Mouse (Mus musculus): ENCODE measurements around the gene En2.

DNA sequence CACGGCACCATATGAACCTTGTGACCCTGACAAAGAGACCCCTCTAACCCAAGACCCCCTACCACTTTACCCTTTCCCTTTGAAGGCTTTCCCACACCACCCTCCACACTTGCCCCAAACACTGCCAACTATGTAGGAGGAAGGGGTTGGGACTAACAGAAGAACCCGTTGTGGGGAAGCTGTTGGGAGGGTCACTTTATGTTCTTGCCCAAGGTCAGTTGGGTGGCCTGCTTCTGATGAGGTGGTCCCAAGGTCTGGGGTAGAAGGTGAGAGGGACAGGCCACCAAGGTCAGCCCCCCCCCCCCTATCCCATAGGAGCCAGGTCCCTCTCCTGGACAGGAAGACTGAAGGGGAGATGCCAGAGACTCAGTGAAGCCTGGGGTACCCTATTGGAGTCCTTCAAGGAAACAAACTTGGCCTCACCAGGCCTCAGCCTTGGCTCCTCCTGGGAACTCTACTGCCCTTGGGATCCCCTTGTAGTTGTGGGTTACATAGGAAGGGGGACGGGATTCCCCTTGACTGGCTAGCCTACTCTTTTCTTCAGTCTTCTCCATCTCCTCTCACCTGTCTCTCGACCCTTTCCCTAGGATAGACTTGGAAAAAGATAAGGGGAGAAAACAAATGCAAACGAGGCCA, 3.8 kb downstream of the En2 start:
- TF ChIP-seq POLR2A (IDR thresholded peaks at IDR 0.05; ENCODE audit: extremely low read depth, insufficient read depth, low read length) (no peak), CTCF (IDR thresholded peaks at IDR 0.05; ENCODE audit: extremely low read depth, insufficient read depth, low read length) (no peak)

All from cortical plate, adult 2 months (tissue).